Mouse (Mus musculus): ENCODE data around the gene Tspyl1. TPM values are rescaled to one million over a fixed set of nuclear protein-coding genes. Genes with fewer than 3 reads are reported as not detected.

The Tspyl1 gene
- polyA plus RNA-seq, 1 experiment from 2014 or later: 50.6 TPM

- 39% methylated on average over 25 of the region's 25 CpGs for WGBS
- peak overlapping the region; percentile 94 for H3K4me2 ChIP-seq
- H3K9me3 ChIP-seq (ENCODE audit: low read depth, low read length): no peaks in the 10 kb centered on the region
- H3K27me3 ChIP-seq (ENCODE audit: insufficient read depth, low read length): no peaks in the 10 kb centered on the region
- peak; percentile 31 for DNase-seq
- no peak overlapping the region for H3K27ac ChIP-seq (ENCODE audit: low read depth)
- H3K36me3 ChIP-seq (ENCODE audit: insufficient read depth): no peaks in the 10 kb centered on the region
- TF ChIP-seq CTCF (IDR thresholded peaks at IDR 0.05; ENCODE audit: low read depth): no peak
- H3K9ac ChIP-seq: peak overlapping the region; percentile 60
- 0 out of 2 replicates have a peak, but pooled peaks cover 6% of the 10 kb centered on the region for H3K4me1 ChIP-seq (ENCODE audit: insufficient read depth)
- peak; percentile 15; the same call in 1 of the 2 replicates for ATAC-seq (ENCODE audit: insufficient read depth)
- H3K4me3 ChIP-seq (ENCODE audit: low read depth, low read length): peak overlapping the region; percentile 70
Measured at GRCm38 (mm10) chr10:34297980-34298753, 16.2 kb downstream of the Tspyl1 start.

GRCm38 (mm10) chr10:34300368-34300767 is 18.4 kb downstream of the Tspyl1 start:
- peak overlapping the region; percentile 34 for H3K4me2 ChIP-seq
- ATAC-seq (ENCODE audit: insufficient read depth) (no peak), DNase-seq (no peak)
- WGBS: 23% methylated on average over 5 of the region's 5 CpGs
- no peaks in the 10 kb centered on the region for H3K36me3 ChIP-seq (ENCODE audit: insufficient read depth)
- H3K9ac ChIP-seq: no peak overlapping the region
- no peaks in the 10 kb centered on the region for H3K27me3 ChIP-seq (ENCODE audit: insufficient read depth, low read length)
- no peak overlapping the region for H3K4me3 ChIP-seq (ENCODE audit: low read depth, low read length)
- H3K27ac ChIP-seq (ENCODE audit: low read depth): no peak overlapping the region
- no peaks in the 10 kb centered on the region for H3K9me3 ChIP-seq (ENCODE audit: low read depth, low read length)
- H3K4me1 ChIP-seq (ENCODE audit: insufficient read depth): 0 out of 2 replicates have a peak, but pooled peaks cover 6% of the 10 kb centered on the region
- TF ChIP-seq CTCF (IDR thresholded peaks at IDR 0.05; ENCODE audit: low read depth): no peak

DNA sequence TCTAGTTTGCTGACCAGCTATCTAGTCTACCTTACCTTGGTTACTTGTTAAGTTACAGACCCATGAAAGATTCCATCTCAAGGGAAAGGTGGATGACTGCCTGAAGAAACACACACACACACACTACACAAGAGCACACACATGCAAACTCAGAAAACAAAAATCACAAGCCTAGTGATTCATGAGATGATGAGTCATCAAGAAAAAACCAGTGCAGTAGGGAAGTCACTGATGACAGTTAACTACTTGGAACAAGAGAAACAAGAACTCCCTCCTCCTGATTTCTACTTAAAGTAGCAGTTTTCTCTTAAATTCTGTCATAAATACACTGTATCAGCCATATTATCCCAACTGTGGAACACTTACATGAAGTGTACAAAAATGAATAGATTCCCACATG is 25.1 kb downstream of the Tspyl1 start:
- H3K36me3 ChIP-seq (ENCODE audit: insufficient read depth): no peaks in the 10 kb centered on the region
- H3K4me1 ChIP-seq (ENCODE audit: insufficient read depth): no peaks in the 10 kb centered on the region
- DNase-seq (no peak), ATAC-seq (ENCODE audit: insufficient read depth) (no peak)
- H3K9me3 ChIP-seq (ENCODE audit: low read depth, low read length): no peaks in the 10 kb centered on the region
- no peak for TF ChIP-seq CTCF (IDR thresholded peaks at IDR 0.05; ENCODE audit: low read depth)
- no peak overlapping the region for H3K9ac ChIP-seq
- H3K27ac ChIP-seq (ENCODE audit: low read depth): no peak overlapping the region
- H3K27me3 ChIP-seq (ENCODE audit: insufficient read depth, low read length): no peaks in the 10 kb centered on the region
- H3K4me2 ChIP-seq: no peak overlapping the region
- H3K4me3 ChIP-seq (ENCODE audit: low read depth, low read length): no peak overlapping the region

- no peak for TF ChIP-seq CTCF (IDR thresholded peaks at IDR 0.05; ENCODE audit: low read depth)
- WGBS: 78% methylated on average over 9 of the region's 9 CpGs
Measured at GRCm38 (mm10) chr10:34309915-34310685, 28.1 kb downstream of the Tspyl1 start.

GRCm38 (mm10) chr10:34312536-34312935 is 30.5 kb downstream of the Tspyl1 start:
- no peak overlapping the region for H3K9ac ChIP-seq
- no peaks in the 10 kb centered on the region for H3K9me3 ChIP-seq (ENCODE audit: low read depth, low read length)
- no peak for TF ChIP-seq CTCF (IDR thresholded peaks at IDR 0.05; ENCODE audit: low read depth)
- no peak overlapping the region for H3K27ac ChIP-seq (ENCODE audit: low read depth)
- peaks cover 4% of the 10 kb centered on the region; the same call in 1 of the 2 replicates for H3K4me1 ChIP-seq (ENCODE audit: insufficient read depth)
- WGBS: 69% methylated on average over 3 of the region's 3 CpGs
- no peak for DNase-seq
- no peak overlapping the region for H3K4me2 ChIP-seq
- H3K4me3 ChIP-seq (ENCODE audit: low read depth, low read length): no peak overlapping the region
- H3K27me3 ChIP-seq (ENCODE audit: insufficient read depth, low read length): no peaks in the 10 kb centered on the region
- no peaks in the 10 kb centered on the region for H3K36me3 ChIP-seq (ENCODE audit: insufficient read depth)
- ATAC-seq (ENCODE audit: insufficient read depth): no peak

More at GRCm38 (mm10) chr10:34309915-34310685, 28.1 kb downstream of the Tspyl1 start:
- Histone ChIP-seq H3K36me3 (ENCODE audit: insufficient read depth) (no peaks in the 10 kb centered on the region), H3K27ac (ENCODE audit: low read depth) (no peak overlapping the region), H3K27me3 (ENCODE audit: insufficient read depth, low read length) (no peaks in the 10 kb centered on the region), H3K4me2 (no peak overlapping the region), H3K4me3 (ENCODE audit: low read depth, low read length) (no peak overlapping the region), H3K9me3 (ENCODE audit: low read depth, low read length) (no peaks in the 10 kb centered on the region), H3K9ac (no peak overlapping the region), H3K4me1 (ENCODE audit: insufficient read depth) (no peaks in the 10 kb centered on the region)
- DNase-seq: no peak
- no peak for ATAC-seq (ENCODE audit: insufficient read depth)

DNA sequence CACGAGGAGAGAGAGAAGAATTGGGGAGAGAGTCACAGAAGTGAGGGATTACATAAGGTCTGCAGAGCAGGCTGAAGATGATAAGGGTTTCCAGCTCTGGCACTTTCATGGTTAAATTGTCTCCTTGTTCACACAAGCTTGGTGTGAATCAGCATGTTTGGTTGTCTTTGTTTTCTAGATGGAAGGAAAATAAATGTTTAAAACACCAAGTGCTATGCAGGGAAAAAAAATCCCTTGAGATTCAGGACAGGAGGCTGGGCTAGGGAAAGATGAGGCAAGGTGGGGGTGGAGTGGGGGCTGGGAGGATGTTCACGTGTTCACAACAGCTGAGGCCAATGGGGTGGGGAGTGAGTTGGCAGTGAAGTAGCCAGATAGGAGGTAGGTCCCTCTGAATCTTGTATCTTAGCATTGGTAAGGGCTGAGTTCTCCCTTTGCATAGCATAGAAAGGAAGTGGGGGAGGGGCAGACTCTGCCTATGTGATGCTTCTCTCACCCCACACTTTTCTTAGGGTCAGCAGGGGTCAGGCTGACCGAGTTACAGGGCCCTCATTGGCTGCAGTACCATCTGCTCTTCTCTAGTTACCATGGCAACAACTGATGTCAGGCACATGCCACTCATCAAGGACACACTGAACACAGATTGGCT is 34.7 kb downstream of the Tspyl1 start:
- no peak overlapping the region for H3K4me2 ChIP-seq
- under 1% methylated on average over 3 of the region's 3 CpGs for WGBS

More for the DNA sequence above, 34.7 kb downstream of the Tspyl1 start:
- TF ChIP-seq CTCF (IDR thresholded peaks at IDR 0.05; ENCODE audit: low read depth): no peak
- H3K36me3 ChIP-seq (ENCODE audit: insufficient read depth): no peaks in the 10 kb centered on the region
- H3K9me3 ChIP-seq (ENCODE audit: low read depth, low read length): no peaks in the 10 kb centered on the region
- no peak overlapping the region for H3K9ac ChIP-seq
- no peak overlapping the region for H3K4me3 ChIP-seq (ENCODE audit: low read depth, low read length)
- no peaks in the 10 kb centered on the region for H3K27me3 ChIP-seq (ENCODE audit: insufficient read depth, low read length)
- H3K27ac ChIP-seq (ENCODE audit: low read depth): no peak overlapping the region
- H3K4me1 ChIP-seq (ENCODE audit: insufficient read depth): peaks cover 4% of the 10 kb centered on the region; the same call in 1 of the 2 replicates
- ATAC-seq (ENCODE audit: insufficient read depth): peak; percentile 76; the same call in 1 of the 2 replicates
- peak; percentile 41 for DNase-seq
